Mouse (Mus musculus): ENCODE results near the gene Ccnb1ip1.

- TF ChIP-seq CTCF (conservative IDR thresholded peaks at IDR 0.05; ENCODE audit: low read length) (no peak), POU5F1 (IDR thresholded peaks at IDR 0.05; ENCODE audit: borderline replicate concordance, low read length) (no peak), NANOG (IDR thresholded peaks at IDR 0.05; ENCODE audit: borderline replicate concordance, low read length) (no peak)
These were observed 49.0 kb downstream of the Ccnb1ip1 start for GRCm38 (mm10) chr14:50758416-50759085.
